Mouse (Mus musculus): ENCODE measurements around the gene Sel1l.

GRCm38 (mm10) chr12:91764471-91764870 lies 84.5 kb downstream of the Sel1l start:
- TF ChIP-seq CTCF (IDR thresholded peaks at IDR 0.05; ENCODE audit: extremely low read depth, insufficient read depth, insufficient read length, insufficient replicate concordance) (no peak), POLR2A (IDR thresholded peaks at IDR 0.05; ENCODE audit: low read depth, low read length) (no peak)

All from spleen, adult 2 months (tissue).